Mouse (Mus musculus) lung, embryonic 14.5 days (tissue): ENCODE measurements at regions not wholly inside any gene's neighbourhood (a gene's known extent, or its start where the extent isn't known, plus 50 kb on each side); places are given as distances from the start of the nearest gene placed in this dataset.

Source experiments
- ATAC-seq: fragments of 200-750 bp; cut with Nextera tagmentation; 2 replicates; pipeline ENCODE4 v1.8.0; 2017; ENCODE audit warnings: mild to moderate bottlenecking, moderate TSS enrichment, moderate library complexity; ENCODE audit not compliant: insufficient read depth
- DNase-seq: peaks from one replicate; pipeline ENCODE4 v3.0.0-alpha.2; 2015
- H3K27ac ChIP-seq: fragments of 300-500 bp; sonication (generic); 2 replicates; pipeline ENCODE4 v1.5.1; 2014; ENCODE audit warnings: low read depth, mild to moderate bottlenecking, moderate library complexity
- H3K27me3 ChIP-seq: fragments of 300-500 bp; sonication (generic); 2 replicates; pipeline ENCODE4 v1.6.1; 2014; ENCODE audit warnings: low read length, control low read depth; ENCODE audit not compliant: insufficient read depth
- H3K36me3 ChIP-seq: fragments of 300-500 bp; sonication (generic); 2 replicates; pipeline ENCODE4 v1.6.1; 2014; ENCODE audit warnings: control low read depth; ENCODE audit not compliant: insufficient read depth
- H3K4me1 ChIP-seq: fragments of 300-500 bp; sonication (generic); 2 replicates; pipeline ENCODE4 v1.6.1; 2014; ENCODE audit warnings: antibody characterized with exemption, control low read depth; ENCODE audit not compliant: insufficient read depth
- H3K4me2 ChIP-seq: fragments of 300-500 bp; sonication (generic); 2 replicates; pipeline ENCODE4 v1.6.1; 2014; ENCODE audit warnings: mild to moderate bottlenecking
- H3K4me3 ChIP-seq: fragments of 300-500 bp; sonication (generic); 2 replicates; pipeline ENCODE4 v1.5.1; 2014; ENCODE audit warnings: low read depth, low read length
- H3K9ac ChIP-seq: fragments of 300-500 bp; sonication (generic); 2 replicates; pipeline ENCODE4 v1.6.1; 2014
- H3K9me3 ChIP-seq: fragments of 300-500 bp; sonication (generic); 2 replicates; pipeline ENCODE4 v1.6.1; 2016; ENCODE audit warnings: low read depth, low read length, control low read depth
- CTCF ChIP-seq: IDR thresholded peaks from 2 replicates; pipeline ENCODE4 v1.5.1; 2016; ENCODE audit warnings: antibody characterized with exemption, low read depth
- WGBS: fragments of 180-500 bp; shearing (Covaris S2); extraction: QIAGEN DNeasy Blood & Tissue Kit; methylation state at CpG from one replicate; pipeline ENCODE4 v1.1.7; 2014; 5-methylcytosine and 5-hydroxymethylcytosine counted together

- no peaks in the 10 kb centered on the region for H3K9me3 ChIP-seq
- H3K27ac ChIP-seq: no peak overlapping the region
- TF ChIP-seq CTCF: no peak
- H3K36me3 ChIP-seq: no peaks in the 10 kb centered on the region
- no peaks in the 10 kb centered on the region; the same call in 1 of the 2 replicates for H3K4me1 ChIP-seq
- H3K4me3 ChIP-seq: no peak overlapping the region
- H3K27me3 ChIP-seq: no peaks in the 10 kb centered on the region
- no peak overlapping the region for H3K9ac ChIP-seq
- peak; percentile 80 for DNase-seq
- ATAC-seq: peak; percentile 92
- 55% methylated on average over 3 of the region's 3 CpGs for WGBS
- H3K4me2 ChIP-seq: no peak overlapping the region
These were observed 1443.8 kb upstream of the Lrrc6 start for GRCm38 (mm10) chr15:67944330-67945082.

DNA sequence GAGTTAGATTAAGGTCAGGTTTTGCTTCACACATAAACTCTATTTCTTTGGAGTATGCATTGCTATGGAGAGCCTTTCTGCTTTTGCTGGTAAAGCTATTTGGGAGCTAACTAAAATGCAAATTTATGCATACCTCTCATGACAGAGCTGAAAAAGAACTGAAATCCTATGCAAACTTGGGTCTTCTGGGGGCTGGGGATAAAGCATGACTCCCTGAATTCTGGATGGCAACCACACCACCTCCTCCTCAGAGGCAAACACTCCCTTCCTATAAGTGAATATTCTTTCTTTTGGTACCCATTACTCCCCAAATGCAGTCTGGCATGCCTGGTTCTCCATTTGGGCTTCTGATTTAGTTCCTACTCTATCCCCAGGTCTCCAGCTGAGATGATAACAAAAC, 1442.3 kb upstream of the Lrrc6 start:
- Histone ChIP-seq H3K4me3 (no peak overlapping the region), H3K27ac (no peak overlapping the region), H3K4me1 (no peaks in the 10 kb centered on the region; the same call in 1 of the 2 replicates), H3K9me3 (no peaks in the 10 kb centered on the region), H3K9ac (no peak overlapping the region), H3K36me3 (no peaks in the 10 kb centered on the region), H3K4me2 (no peak overlapping the region), H3K27me3 (no peaks in the 10 kb centered on the region)
- ATAC-seq (no peak), DNase-seq (no peak)
- no peak for TF ChIP-seq CTCF

DNA sequence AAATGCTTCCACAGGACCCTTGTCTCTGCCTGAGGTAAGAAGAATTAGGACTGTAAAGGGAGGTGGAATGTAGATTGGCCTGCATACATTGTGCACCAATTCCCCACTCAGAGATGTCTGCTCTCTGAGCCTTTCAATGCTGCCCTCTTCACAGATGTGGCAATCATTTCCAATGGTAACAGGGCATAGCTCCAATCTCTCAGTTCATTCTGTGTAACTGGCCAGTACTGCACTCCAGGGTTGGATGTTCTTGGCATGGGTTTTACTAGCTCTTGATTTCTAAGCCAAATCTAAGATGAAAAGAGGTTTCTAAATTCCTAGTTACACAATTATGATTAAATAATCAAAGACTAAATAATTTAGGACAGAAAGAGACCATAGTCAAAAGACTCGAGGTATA, 1439.8 kb upstream of the Lrrc6 start:
- Histone ChIP-seq H3K4me2 (no peak overlapping the region), H3K27ac (no peak overlapping the region), H3K27me3 (no peaks in the 10 kb centered on the region), H3K36me3 (no peaks in the 10 kb centered on the region), H3K4me1 (no peaks in the 10 kb centered on the region), H3K9me3 (no peaks in the 10 kb centered on the region), H3K9ac (no peak overlapping the region), H3K4me3 (no peak overlapping the region)
- whole genome bisulfite sequencing: 78% methylated on average over 1 of the region's 1 CpGs
- no peak for ATAC-seq
- no peak for TF ChIP-seq CTCF
- peak; percentile 13 for DNase-seq

GRCm38 (mm10) chr15:67924885-67925284, 1424.2 kb upstream of the Lrrc6 start:
- H3K4me2 ChIP-seq: no peak overlapping the region
- no peaks in the 10 kb centered on the region for H3K9me3 ChIP-seq
- WGBS: 52% methylated on average over 2 of the region's 2 CpGs
- H3K27me3 ChIP-seq: no peaks in the 10 kb centered on the region
- H3K9ac ChIP-seq: no peak overlapping the region
- no peak overlapping the region for H3K27ac ChIP-seq
- no peak for ATAC-seq
- no peak overlapping the region for H3K4me3 ChIP-seq
- no peak for DNase-seq
- no peaks in the 10 kb centered on the region for H3K36me3 ChIP-seq
- no peak for TF ChIP-seq CTCF
- no peaks in the 10 kb centered on the region for H3K4me1 ChIP-seq

- Histone ChIP-seq H3K4me3 (no peak overlapping the region), H3K27ac (no peak overlapping the region), H3K4me1 (no peaks in the 10 kb centered on the region), H3K27me3 (no peaks in the 10 kb centered on the region), H3K4me2 (no peak overlapping the region), H3K9ac (no peak overlapping the region), H3K9me3 (no peaks in the 10 kb centered on the region), H3K36me3 (no peaks in the 10 kb centered on the region)
- ATAC-seq (no peak), DNase-seq (no peak)
- WGBS: 71% methylated on average over 2 of the region's 2 CpGs
- TF ChIP-seq CTCF: no peak
These were observed 1406.3 kb upstream of the Lrrc6 start for GRCm38 (mm10) chr15:67907034-67907433.

DNA sequence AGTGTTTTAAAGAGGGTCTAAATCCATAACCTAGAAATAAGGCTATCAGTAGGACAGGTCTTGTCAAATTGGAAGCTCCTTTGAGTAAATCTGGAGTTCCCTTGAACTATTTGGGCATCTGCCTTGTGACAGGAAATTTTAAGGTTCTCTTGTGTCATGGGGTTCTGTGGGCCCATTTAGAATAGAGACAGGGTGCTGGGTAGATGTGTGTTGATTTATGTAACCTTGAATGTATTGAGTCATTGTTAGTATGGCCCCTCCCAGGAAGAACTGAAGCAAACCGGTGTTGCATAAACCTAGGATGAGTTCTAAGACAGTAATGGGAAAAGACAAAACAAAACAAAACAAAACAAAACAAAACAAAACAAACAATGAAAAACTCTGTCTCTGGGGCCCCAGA, 1404.6 kb upstream of the Lrrc6 start:
- ATAC-seq (no peak), DNase-seq (no peak)
- H3K4me1 ChIP-seq: no peaks in the 10 kb centered on the region
- no peak overlapping the region for H3K27ac ChIP-seq
- no peak for TF ChIP-seq CTCF
- 58% methylated on average over 1 of the region's 1 CpGs for WGBS
- no peaks in the 10 kb centered on the region for H3K27me3 ChIP-seq
- no peak overlapping the region for H3K4me3 ChIP-seq
- H3K9me3 ChIP-seq: no peaks in the 10 kb centered on the region
- no peak overlapping the region for H3K4me2 ChIP-seq
- H3K36me3 ChIP-seq: no peaks in the 10 kb centered on the region
- H3K9ac ChIP-seq: no peak overlapping the region

DNA sequence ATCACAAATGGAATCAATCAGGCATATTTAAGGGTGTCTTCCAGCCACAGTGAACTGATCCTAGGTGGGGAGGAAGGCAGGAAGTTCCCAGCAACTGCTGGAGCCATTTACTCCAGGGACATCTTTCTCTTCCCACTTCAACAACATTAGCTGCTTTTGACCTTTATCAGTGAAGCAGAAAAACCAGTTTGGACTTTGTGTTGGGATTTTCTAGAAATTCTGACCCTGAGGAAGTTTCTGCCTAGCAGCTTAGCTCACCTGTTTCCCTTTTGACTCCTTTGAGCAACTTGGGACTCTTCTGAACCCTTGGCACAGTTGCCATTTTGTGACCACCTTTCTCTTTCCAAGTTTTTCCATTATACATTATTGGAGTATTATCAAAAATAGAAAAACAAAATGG, 1403.9 kb upstream of the Lrrc6 start:
- no peaks in the 10 kb centered on the region for H3K4me1 ChIP-seq
- no peak overlapping the region for H3K9ac ChIP-seq
- no peaks in the 10 kb centered on the region for H3K36me3 ChIP-seq
- H3K27me3 ChIP-seq: no peaks in the 10 kb centered on the region
- H3K27ac ChIP-seq: no peak overlapping the region
- H3K4me3 ChIP-seq: no peak overlapping the region
- ATAC-seq (no peak), DNase-seq (no peak)
- TF ChIP-seq CTCF: no peak
- H3K4me2 ChIP-seq: no peak overlapping the region
- H3K9me3 ChIP-seq: no peaks in the 10 kb centered on the region
